Mouse (Mus musculus): Measurements from ENCODE around the gene Ubr4.
A peak's percentile ranks its signal among the peaks of the same experiment; 100 is the strongest.
"Not testable (repeated sequence)": the region's sequence is repeated elsewhere in the genome, so short reads cannot be mapped to it uniquely, and the experiment has no call there.

The Ubr4 gene

GRCm38 (mm10) chr4:139489946-139490345 is 137.5 kb downstream of the Ubr4 start:
- no peak for DNase-seq

GRCm38 (mm10) chr4:139490413-139491055 is 138.1 kb downstream of the Ubr4 start:
- DNase-seq, result peak; percentile 61

- no peak for DNase-seq
Observed at GRCm38 (mm10) chr4:139491541-139492170, 139.2 kb downstream of the Ubr4 start.

GRCm38 (mm10) chr4:139492258-139492833 is 139.9 kb downstream of the Ubr4 start:
- DNase-seq, result no peak

GRCm38 (mm10) chr4:139493227-139494025 is 141.0 kb downstream of the Ubr4 start:
- no peak for DNase-seq

- DNase-seq, result peak; percentile 38
Observed at GRCm38 (mm10) chr4:139500814-139501213, 148.4 kb downstream of the Ubr4 start.

- DNase-seq, result no peak
Observed at GRCm38 (mm10) chr4:139501702-139502101, 149.3 kb downstream of the Ubr4 start.

GRCm38 (mm10) chr4:139503919-139504318 is 151.5 kb downstream of the Ubr4 start:
- DNase-seq, result no peak

GRCm38 (mm10) chr4:139505716-139506115 is 153.3 kb downstream of the Ubr4 start:
- DNase-seq, result no peak

- DNase-seq, result no peak
Observed at GRCm38 (mm10) chr4:139506727-139507126, 154.3 kb downstream of the Ubr4 start.

- DNase-seq, result no peak
Observed at GRCm38 (mm10) chr4:139509069-139509468, 156.7 kb downstream of the Ubr4 start.

- DNase-seq, result no peak
Observed at GRCm38 (mm10) chr4:139511557-139511956, 159.1 kb downstream of the Ubr4 start.

GRCm38 (mm10) chr4:139512985-139513384 is 160.6 kb downstream of the Ubr4 start:
- no peak for DNase-seq

- no peak for DNase-seq
Observed at GRCm38 (mm10) chr4:139519221-139519620, 166.8 kb downstream of the Ubr4 start.

- no peak for DNase-seq
Observed at GRCm38 (mm10) chr4:139521926-139522325, 169.5 kb downstream of the Ubr4 start.

GRCm38 (mm10) chr4:139526475-139526874 is 174.1 kb downstream of the Ubr4 start:
- no peak for DNase-seq

GRCm38 (mm10) chr4:139530248-139530647 is 177.8 kb downstream of the Ubr4 start, which contains the start of gene Iffo2:
Gene Iffo2 (plus strand): TSS chr4:139530548.
- DNase-seq, result not testable (repeated sequence)

- DNase-seq, result no peak
Observed at GRCm38 (mm10) chr4:139532081-139532480, 179.7 kb downstream of the Ubr4 start.

- DNase-seq, result no peak
Observed at GRCm38 (mm10) chr4:139535127-139535695, 182.8 kb downstream of the Ubr4 start.

- DNase-seq, result no peak
Observed at GRCm38 (mm10) chr4:139535719-139536118, 183.3 kb downstream of the Ubr4 start.

GRCm38 (mm10) chr4:139536706-139537105 is 184.3 kb downstream of the Ubr4 start:
- DNase-seq, result no peak

All from right cerebral cortex, postnatal 25 days (tissue).